Mouse (Mus musculus): ENCODE measurements at regions not wholly inside any gene's neighbourhood (a gene's known extent, or its start where the extent isn't known, plus 50 kb on each side); places are given as distances from the start of the nearest gene placed in this dataset.

DNA sequence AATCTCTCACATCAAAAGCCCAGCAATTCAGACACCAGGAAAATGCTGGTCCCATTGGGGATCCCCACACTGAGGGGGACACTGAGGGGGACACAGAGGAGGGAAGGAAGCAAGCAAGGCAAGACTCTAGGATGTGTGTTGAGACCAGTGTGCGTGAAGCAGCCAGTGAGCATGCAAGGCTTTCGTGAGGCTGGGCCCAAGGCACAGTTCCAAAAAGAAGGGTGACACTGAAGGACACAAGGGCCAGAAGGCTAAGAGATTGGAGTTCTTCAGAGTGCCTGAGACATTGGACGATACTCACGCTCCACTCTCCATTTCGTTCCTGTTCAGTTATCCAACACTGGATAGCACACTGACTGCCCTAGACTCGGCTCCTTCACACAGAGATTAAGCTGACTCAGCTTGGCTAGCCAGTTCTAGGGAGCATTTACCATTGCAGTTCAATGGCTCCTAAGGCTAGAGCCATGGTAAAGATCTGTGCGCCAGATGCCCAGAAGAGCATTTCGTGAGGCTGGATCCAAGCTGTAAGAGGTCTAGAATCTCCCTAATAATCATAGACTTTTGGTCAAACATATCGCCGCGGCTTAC is 150.1 kb downstream of the Zfp36l1 start:
- 91% methylated on average over 11 of the region's 11 CpGs for WGBS
- DNase-seq (ENCODE audit: low spot score) (no peak), ATAC-seq (replicated peaks; ENCODE audit: low FRiP score) (no peak)
- Histone ChIP-seq H3K27me3 (replicated peaks; ENCODE audit: control insufficient read depth, insufficient read depth, low read length) (no peaks in the 10 kb centered on the region), H3K4me1 (replicated peaks; ENCODE audit: control insufficient read depth, insufficient read depth, low read length) (peaks cover 19% of the 10 kb centered on the region), H3K9ac (ENCODE audit: low read depth, low read length) (no peak overlapping the region), H3K36me3 (ENCODE audit: control insufficient read depth, insufficient read depth, low read length) (no peaks in the 10 kb centered on the region), H3K27ac (ENCODE audit: low read depth, low read length) (no peak overlapping the region), H3K4me2 (no peak overlapping the region), H3K9me3 (ENCODE audit: control insufficient read depth, low read length) (no peaks in the 10 kb centered on the region), H3K4me3 (ENCODE audit: low read depth, low read length) (no peak overlapping the region)

DNA sequence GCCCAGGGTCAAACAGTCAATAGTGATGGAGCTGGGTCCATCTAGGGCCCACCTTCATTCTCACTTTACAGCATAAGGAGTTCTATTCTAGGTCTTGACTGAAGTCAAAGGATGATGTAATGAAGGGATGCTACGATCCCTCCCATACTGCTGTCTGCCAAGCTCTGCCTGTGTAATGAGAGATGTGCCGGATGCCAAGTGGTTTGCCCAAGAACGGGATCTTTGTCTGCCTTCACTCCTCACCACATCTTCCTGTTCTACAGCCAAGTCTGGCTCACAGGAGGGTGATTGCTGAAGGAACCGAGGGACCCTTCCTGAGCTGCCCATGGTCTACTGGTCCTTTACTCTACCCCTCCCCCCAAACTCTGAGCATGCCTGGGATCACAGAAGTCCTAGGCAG is 150.9 kb downstream of the Zfp36l1 start:
- Histone ChIP-seq H3K27me3 (replicated peaks; ENCODE audit: control insufficient read depth, insufficient read depth, low read length) (no peaks in the 10 kb centered on the region), H3K4me1 (replicated peaks; ENCODE audit: control insufficient read depth, insufficient read depth, low read length) (peaks cover 22% of the 10 kb centered on the region), H3K4me3 (ENCODE audit: low read depth, low read length) (no peak overlapping the region), H3K9me3 (ENCODE audit: control insufficient read depth, low read length) (no peaks in the 10 kb centered on the region), H3K4me2 (no peak overlapping the region), H3K36me3 (ENCODE audit: control insufficient read depth, insufficient read depth, low read length) (no peaks in the 10 kb centered on the region), H3K27ac (ENCODE audit: low read depth, low read length) (no peak overlapping the region), H3K9ac (ENCODE audit: low read depth, low read length) (no peak overlapping the region)
- 72% methylated on average over 4 of the region's 4 CpGs for WGBS
- ATAC-seq (replicated peaks; ENCODE audit: low FRiP score) (no peak), DNase-seq (ENCODE audit: low spot score) (no peak)

DNA sequence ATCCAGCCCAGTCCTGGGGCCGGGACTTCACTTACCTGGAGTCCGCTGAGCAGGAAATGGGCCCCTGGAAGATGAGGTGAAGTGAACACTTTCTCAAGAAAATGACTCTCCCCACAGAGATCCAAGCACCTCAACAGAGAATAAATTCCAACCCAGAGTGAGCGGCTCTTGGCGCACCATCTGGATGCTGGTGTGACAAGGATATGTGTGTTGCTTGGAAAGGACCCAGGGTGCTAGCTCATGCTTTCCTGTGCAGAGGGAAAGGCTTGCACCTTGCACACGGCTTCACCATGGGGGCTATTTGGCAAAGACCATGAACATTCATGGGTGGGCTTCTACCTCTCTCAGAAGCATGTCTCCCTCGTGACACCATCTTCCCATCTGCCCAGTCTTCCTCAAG is 151.7 kb downstream of the Zfp36l1 start:
- Histone ChIP-seq H3K4me2 (no peak overlapping the region), H3K9ac (ENCODE audit: low read depth, low read length) (no peak overlapping the region), H3K4me3 (ENCODE audit: low read depth, low read length) (no peak overlapping the region), H3K27ac (ENCODE audit: low read depth, low read length) (no peak overlapping the region), H3K36me3 (ENCODE audit: control insufficient read depth, insufficient read depth, low read length) (no peaks in the 10 kb centered on the region), H3K4me1 (replicated peaks; ENCODE audit: control insufficient read depth, insufficient read depth, low read length) (peaks cover 14% of the 10 kb centered on the region), H3K9me3 (ENCODE audit: control insufficient read depth, low read length) (no peaks in the 10 kb centered on the region), H3K27me3 (replicated peaks; ENCODE audit: control insufficient read depth, insufficient read depth, low read length) (no peaks in the 10 kb centered on the region)
- ATAC-seq (replicated peaks; ENCODE audit: low FRiP score): no peak
- 80% methylated on average over 6 of the region's 6 CpGs for WGBS
- no peak for DNase-seq (ENCODE audit: low spot score)

DNA sequence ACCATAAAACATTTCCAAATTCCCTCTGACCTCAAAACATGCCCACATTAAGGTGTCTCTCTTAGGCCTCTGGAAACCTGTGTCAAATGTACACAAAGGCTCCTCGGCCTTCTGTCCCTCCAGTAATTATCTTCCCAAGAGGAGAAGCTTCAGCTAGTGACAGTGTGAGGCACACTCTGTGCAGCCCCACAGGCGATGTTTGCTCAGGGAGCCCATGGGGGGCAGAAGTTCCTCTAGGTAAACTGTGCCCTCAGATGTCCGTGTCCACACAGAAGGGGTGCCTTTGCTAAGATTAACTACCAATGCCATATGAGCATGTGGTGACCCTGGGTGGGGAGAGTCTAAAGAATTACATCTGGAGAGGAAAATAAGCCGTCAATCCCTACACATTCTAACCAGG is 152.4 kb downstream of the Zfp36l1 start:
- H3K9me3 ChIP-seq (ENCODE audit: control insufficient read depth, low read length): no peaks in the 10 kb centered on the region
- H3K4me1 ChIP-seq (replicated peaks; ENCODE audit: control insufficient read depth, insufficient read depth, low read length): peaks cover 8% of the 10 kb centered on the region
- H3K27ac ChIP-seq (ENCODE audit: low read depth, low read length): no peak overlapping the region
- H3K4me3 ChIP-seq (ENCODE audit: low read depth, low read length): no peak overlapping the region
- DNase-seq (ENCODE audit: low spot score) (no peak), ATAC-seq (replicated peaks; ENCODE audit: low FRiP score) (no peak)
- H3K4me2 ChIP-seq: no peak overlapping the region
- no peaks in the 10 kb centered on the region for H3K27me3 ChIP-seq (replicated peaks; ENCODE audit: control insufficient read depth, insufficient read depth, low read length)
- 72% methylated on average over 4 of the region's 4 CpGs for WGBS
- no peaks in the 10 kb centered on the region for H3K36me3 ChIP-seq (ENCODE audit: control insufficient read depth, insufficient read depth, low read length)
- no peak overlapping the region for H3K9ac ChIP-seq (ENCODE audit: low read depth, low read length)

DNA sequence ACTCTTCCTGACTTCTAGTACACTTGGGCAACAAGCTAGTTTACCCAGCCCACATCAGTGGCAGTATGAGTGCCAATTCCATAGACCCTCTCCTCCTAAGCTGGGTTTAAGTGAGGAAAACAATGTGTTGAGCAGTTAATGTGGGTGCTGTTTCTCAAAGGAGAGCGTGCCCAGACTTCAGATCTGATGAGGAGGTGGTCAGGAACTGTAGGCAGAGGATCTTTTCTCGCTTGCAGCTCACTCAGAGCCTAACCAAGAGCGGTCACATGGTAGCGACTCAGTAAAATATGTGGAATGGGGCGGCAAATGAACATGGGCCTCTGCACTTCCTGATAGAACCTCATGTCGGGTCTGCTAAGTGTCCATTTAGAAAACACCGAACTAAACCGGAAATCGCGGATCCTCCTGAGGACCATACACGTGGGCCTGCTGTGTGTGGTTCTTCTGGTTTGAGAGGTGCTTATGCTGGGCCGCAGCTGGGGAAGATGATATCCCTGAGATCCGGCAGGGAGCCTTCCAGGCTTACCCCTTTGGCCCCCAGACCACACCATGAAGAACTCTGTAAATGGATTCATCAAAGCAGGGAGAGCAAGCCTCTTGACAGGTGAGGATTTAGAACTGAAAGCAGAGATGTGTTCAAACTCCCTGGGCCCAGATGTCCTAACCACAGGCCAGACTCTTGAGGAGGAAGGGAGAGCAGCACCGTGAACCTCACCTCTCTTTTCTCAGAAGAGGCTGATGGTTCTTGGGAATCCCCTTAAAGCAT is 153.1 kb downstream of the Zfp36l1 start:
- no peak overlapping the region for H3K27ac ChIP-seq (ENCODE audit: low read depth, low read length)
- H3K27me3 ChIP-seq (replicated peaks; ENCODE audit: control insufficient read depth, insufficient read depth, low read length): no peaks in the 10 kb centered on the region
- H3K9ac ChIP-seq (ENCODE audit: low read depth, low read length): no peak overlapping the region
- ATAC-seq (replicated peaks; ENCODE audit: low FRiP score): no peak
- no peaks in the 10 kb centered on the region for H3K9me3 ChIP-seq (ENCODE audit: control insufficient read depth, low read length)
- 0 out of 2 replicates have a peak, but pooled peaks cover 3% of the 10 kb centered on the region for H3K4me1 ChIP-seq (replicated peaks; ENCODE audit: control insufficient read depth, insufficient read depth, low read length)
- WGBS: 86% methylated on average over 14 of the region's 14 CpGs
- no peak for DNase-seq (ENCODE audit: low spot score)
- no peaks in the 10 kb centered on the region for H3K36me3 ChIP-seq (ENCODE audit: control insufficient read depth, insufficient read depth, low read length)
- no peak overlapping the region for H3K4me3 ChIP-seq (ENCODE audit: low read depth, low read length)
- H3K4me2 ChIP-seq: no peak overlapping the region

DNA sequence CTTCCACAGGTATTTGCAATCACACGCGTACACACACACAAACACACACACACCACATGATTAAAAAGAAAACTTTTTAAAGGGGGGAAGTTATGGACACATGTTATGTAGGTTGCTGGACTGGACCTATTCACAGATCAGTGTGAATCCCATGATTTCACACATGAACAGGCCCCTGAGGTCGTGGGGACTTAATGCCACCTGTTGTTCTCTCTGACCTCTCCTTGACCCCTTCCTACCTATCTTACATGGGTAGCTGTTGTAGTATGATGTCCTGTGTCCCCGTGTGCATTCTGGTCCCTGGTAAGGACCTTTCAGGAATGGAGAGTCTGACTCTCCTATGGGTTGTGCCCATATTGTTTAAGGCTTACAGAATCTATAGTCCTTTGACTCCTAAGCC is 155.6 kb downstream of the Zfp36l1 start:
- no peak overlapping the region for H3K9ac ChIP-seq (ENCODE audit: low read depth, low read length)
- DNase-seq (ENCODE audit: low spot score) (no peak), ATAC-seq (replicated peaks; ENCODE audit: low FRiP score) (no peak)
- H3K36me3 ChIP-seq (ENCODE audit: control insufficient read depth, insufficient read depth, low read length): no peaks in the 10 kb centered on the region
- no peak overlapping the region for H3K4me2 ChIP-seq
- no peak overlapping the region for H3K4me3 ChIP-seq (ENCODE audit: low read depth, low read length)
- no peaks in the 10 kb centered on the region for H3K9me3 ChIP-seq (ENCODE audit: control insufficient read depth, low read length)
- 85% methylated on average over 4 of the region's 4 CpGs for WGBS
- H3K27ac ChIP-seq (ENCODE audit: low read depth, low read length): no peak overlapping the region
- H3K4me1 ChIP-seq (replicated peaks; ENCODE audit: control insufficient read depth, insufficient read depth, low read length): 0 out of 2 replicates have a peak, but pooled peaks cover 3% of the 10 kb centered on the region
- no peaks in the 10 kb centered on the region for H3K27me3 ChIP-seq (replicated peaks; ENCODE audit: control insufficient read depth, insufficient read depth, low read length)

DNA sequence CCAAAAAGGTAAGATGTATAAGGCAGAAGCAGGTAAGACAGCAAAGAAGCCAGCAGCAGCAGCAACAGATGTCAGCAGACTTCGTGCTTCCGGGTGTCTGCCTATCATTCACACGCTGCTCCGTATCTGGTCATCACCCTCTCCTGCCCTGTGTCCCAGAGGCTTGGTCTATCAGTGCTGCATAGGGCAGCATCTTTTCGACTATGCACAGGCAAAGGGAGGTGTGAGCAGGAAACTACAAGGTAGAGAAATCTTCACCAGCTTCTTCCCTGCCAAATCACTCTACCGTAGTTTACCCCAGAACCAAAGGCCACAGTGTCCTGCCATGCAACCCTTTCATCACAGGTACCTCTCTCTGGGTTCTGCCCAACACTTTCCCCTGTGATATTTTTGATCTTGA is 156.5 kb downstream of the Zfp36l1 start:
- 74% methylated on average over 6 of the region's 6 CpGs for WGBS
- no peak for ATAC-seq (replicated peaks; ENCODE audit: low FRiP score)
- H3K36me3 ChIP-seq (ENCODE audit: control insufficient read depth, insufficient read depth, low read length): no peaks in the 10 kb centered on the region
- H3K27ac ChIP-seq (ENCODE audit: low read depth, low read length): no peak overlapping the region
- no peak overlapping the region for H3K4me3 ChIP-seq (ENCODE audit: low read depth, low read length)
- no peak for DNase-seq (ENCODE audit: low spot score)
- no peaks in the 10 kb centered on the region for H3K9me3 ChIP-seq (ENCODE audit: control insufficient read depth, low read length)
- H3K9ac ChIP-seq (ENCODE audit: low read depth, low read length): no peak overlapping the region
- 0 out of 2 replicates have a peak, but pooled peaks cover 3% of the 10 kb centered on the region for H3K4me1 ChIP-seq (replicated peaks; ENCODE audit: control insufficient read depth, insufficient read depth, low read length)
- H3K27me3 ChIP-seq (replicated peaks; ENCODE audit: control insufficient read depth, insufficient read depth, low read length): no peaks in the 10 kb centered on the region
- no peak overlapping the region for H3K4me2 ChIP-seq

DNA sequence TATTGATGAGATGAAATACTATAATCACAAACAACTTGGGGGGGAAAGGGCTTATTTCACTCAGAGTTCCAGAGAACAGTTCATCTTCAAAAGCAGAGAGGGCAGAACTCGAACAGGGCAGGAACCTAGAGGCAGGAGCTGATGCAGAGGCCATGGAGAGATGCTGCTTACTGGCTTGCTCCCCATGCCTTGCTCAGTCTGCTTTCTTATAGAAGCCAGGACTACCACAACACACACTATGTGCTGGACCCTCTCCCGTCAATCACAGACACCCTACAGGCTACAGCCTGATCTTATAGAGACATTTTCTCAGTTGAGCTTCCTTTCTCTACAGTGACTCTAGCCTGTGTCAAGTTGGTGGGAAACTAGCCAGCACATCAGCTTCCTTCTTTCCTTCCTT is 157.3 kb downstream of the Zfp36l1 start:
- no peak for ATAC-seq (replicated peaks; ENCODE audit: low FRiP score)
- H3K36me3 ChIP-seq (ENCODE audit: control insufficient read depth, insufficient read depth, low read length): no peaks in the 10 kb centered on the region
- H3K9ac ChIP-seq (ENCODE audit: low read depth, low read length): no peak overlapping the region
- DNase-seq (ENCODE audit: low spot score): no peak
- H3K27me3 ChIP-seq (replicated peaks; ENCODE audit: control insufficient read depth, insufficient read depth, low read length): no peaks in the 10 kb centered on the region
- H3K9me3 ChIP-seq (ENCODE audit: control insufficient read depth, low read length): no peaks in the 10 kb centered on the region
- no peak overlapping the region for H3K4me2 ChIP-seq
- 0 out of 2 replicates have a peak, but pooled peaks cover 5% of the 10 kb centered on the region for H3K4me1 ChIP-seq (replicated peaks; ENCODE audit: control insufficient read depth, insufficient read depth, low read length)
- no peak overlapping the region for H3K27ac ChIP-seq (ENCODE audit: low read depth, low read length)
- WGBS: 85% methylated on average over 2 of the region's 2 CpGs
- no peak overlapping the region for H3K4me3 ChIP-seq (ENCODE audit: low read depth, low read length)

DNA sequence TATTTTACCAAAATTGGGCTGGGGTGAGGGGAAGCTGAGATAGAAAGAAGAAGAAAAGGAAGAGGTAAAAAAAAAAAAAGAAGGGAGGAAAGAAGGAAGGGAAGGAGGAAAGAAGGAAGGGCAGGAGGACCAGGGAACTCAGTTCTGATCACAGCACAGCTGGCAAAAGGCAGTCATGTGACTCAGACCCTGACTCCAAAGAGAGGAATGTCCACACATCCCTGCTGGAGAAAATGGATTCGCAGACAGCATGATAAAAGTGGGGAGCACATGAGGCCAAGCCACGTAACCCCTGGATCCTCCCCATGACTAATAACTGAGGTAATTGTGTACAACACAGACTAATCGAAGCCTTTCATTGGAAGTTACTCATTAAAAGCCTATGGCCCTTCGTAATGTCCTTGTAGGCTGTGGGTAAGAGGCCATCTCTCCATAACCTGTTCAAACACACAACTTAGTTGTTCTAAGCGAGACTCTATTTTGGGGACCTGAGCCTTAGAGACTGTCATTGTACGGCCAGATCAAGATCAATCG is 162.2 kb downstream of the Zfp36l1 start:
- no peak overlapping the region for H3K9ac ChIP-seq (ENCODE audit: low read depth, low read length)
- DNase-seq (ENCODE audit: low spot score): no peak
- 83% methylated on average over 7 of the region's 7 CpGs for WGBS
- no peak overlapping the region for H3K4me2 ChIP-seq
- ATAC-seq (replicated peaks; ENCODE audit: low FRiP score): no peak
- H3K27ac ChIP-seq (ENCODE audit: low read depth, low read length): no peak overlapping the region
- peaks cover 5% of the 10 kb centered on the region for H3K4me1 ChIP-seq (replicated peaks; ENCODE audit: control insufficient read depth, insufficient read depth, low read length)
- H3K36me3 ChIP-seq (ENCODE audit: control insufficient read depth, insufficient read depth, low read length): no peaks in the 10 kb centered on the region
- H3K9me3 ChIP-seq (ENCODE audit: control insufficient read depth, low read length): no peaks in the 10 kb centered on the region
- no peaks in the 10 kb centered on the region for H3K27me3 ChIP-seq (replicated peaks; ENCODE audit: control insufficient read depth, insufficient read depth, low read length)
- H3K4me3 ChIP-seq (ENCODE audit: low read depth, low read length): no peak overlapping the region

Data from liver, embryonic 11.5 days (tissue).